Mouse (Mus musculus): ENCODE measurements around the gene S1pr5. TPM values are rescaled to one million over a fixed set of nuclear protein-coding genes. Genes with fewer than 3 reads are reported as not detected.
"Not testable (repeated sequence)": the region's sequence is repeated elsewhere in the genome, so short reads cannot be mapped to it uniquely, and the experiment has no call there.

Gene S1pr5
- polyA plus RNA-seq, 1 experiment from 2014 or later: 0.10 TPM

DNA sequence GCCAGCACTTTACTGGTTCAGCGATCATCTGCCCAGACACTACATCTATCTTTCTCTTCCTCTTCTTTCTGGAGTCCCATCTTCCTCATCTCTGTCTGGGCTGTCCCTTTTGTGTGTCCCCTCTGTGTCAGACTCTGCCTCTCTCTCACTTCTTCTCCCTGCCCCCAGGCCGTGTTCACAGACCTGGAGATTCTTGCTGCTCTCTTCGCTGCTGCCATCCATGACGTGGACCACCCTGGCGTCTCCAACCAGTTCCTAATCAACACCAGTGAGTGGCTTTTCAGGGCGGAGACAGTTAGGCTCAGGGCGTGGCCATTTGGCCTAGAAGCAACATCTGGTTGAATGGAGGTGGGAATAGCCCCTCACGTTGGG lies 44.1 kb downstream of the S1pr5 start:
- Histone ChIP-seq H3K9me3 (replicated peaks) (no peaks in the 10 kb centered on the region), H3K4me3 (no peak overlapping the region), H3K9ac (no peak overlapping the region), H3K4me2 (peak overlapping the region; percentile 62; the same call in 1 of the 2 replicates), H3K4me1 (replicated peaks) (peaks cover 9% of the 10 kb centered on the region; the same call in 1 of the 2 replicates), H3K36me3 (peaks cover 54% of the 10 kb centered on the region), H3K27ac (ENCODE audit: poor library complexity, severe bottlenecking) (no peak overlapping the region), H3K27me3 (replicated peaks) (no peaks in the 10 kb centered on the region)
- ATAC-seq (ENCODE audit: insufficient number of reproducible peaks, low FRiP score): no peak
- WGBS: 30% methylated on average over 8 of the region's 8 CpGs

GRCm38 (mm10) chr9:21198960-21199359 lies 49.3 kb downstream of the S1pr5 start:
- H3K4me2 ChIP-seq: no peak overlapping the region
- H3K27ac ChIP-seq (ENCODE audit: poor library complexity, severe bottlenecking): no peak overlapping the region
- 81% methylated on average over 3 of the region's 3 CpGs for WGBS
- H3K9ac ChIP-seq: no peak overlapping the region
- no peaks in the 10 kb centered on the region for H3K27me3 ChIP-seq (replicated peaks)
- no peak for ATAC-seq (ENCODE audit: insufficient number of reproducible peaks, low FRiP score)
- H3K4me3 ChIP-seq: no peak overlapping the region
- peaks cover 30% of the 10 kb centered on the region for H3K36me3 ChIP-seq
- no peaks in the 10 kb centered on the region for H3K9me3 ChIP-seq (replicated peaks)
- H3K4me1 ChIP-seq (replicated peaks): peaks cover 17% of the 10 kb centered on the region

GRCm38 (mm10) chr9:21197981-21198380 lies 50.3 kb downstream of the S1pr5 start:
- H3K9ac ChIP-seq: no peak overlapping the region
- H3K27ac ChIP-seq (ENCODE audit: poor library complexity, severe bottlenecking): no peak overlapping the region
- no peak overlapping the region for H3K4me3 ChIP-seq
- no peaks in the 10 kb centered on the region for H3K9me3 ChIP-seq (replicated peaks)
- peaks cover 28% of the 10 kb centered on the region for H3K36me3 ChIP-seq
- 30% methylated on average over 4 of the region's 4 CpGs for WGBS
- H3K27me3 ChIP-seq (replicated peaks): no peaks in the 10 kb centered on the region
- peaks cover 17% of the 10 kb centered on the region for H3K4me1 ChIP-seq (replicated peaks)
- H3K4me2 ChIP-seq: no peak overlapping the region
- no peak for ATAC-seq (ENCODE audit: insufficient number of reproducible peaks, low FRiP score)

DNA sequence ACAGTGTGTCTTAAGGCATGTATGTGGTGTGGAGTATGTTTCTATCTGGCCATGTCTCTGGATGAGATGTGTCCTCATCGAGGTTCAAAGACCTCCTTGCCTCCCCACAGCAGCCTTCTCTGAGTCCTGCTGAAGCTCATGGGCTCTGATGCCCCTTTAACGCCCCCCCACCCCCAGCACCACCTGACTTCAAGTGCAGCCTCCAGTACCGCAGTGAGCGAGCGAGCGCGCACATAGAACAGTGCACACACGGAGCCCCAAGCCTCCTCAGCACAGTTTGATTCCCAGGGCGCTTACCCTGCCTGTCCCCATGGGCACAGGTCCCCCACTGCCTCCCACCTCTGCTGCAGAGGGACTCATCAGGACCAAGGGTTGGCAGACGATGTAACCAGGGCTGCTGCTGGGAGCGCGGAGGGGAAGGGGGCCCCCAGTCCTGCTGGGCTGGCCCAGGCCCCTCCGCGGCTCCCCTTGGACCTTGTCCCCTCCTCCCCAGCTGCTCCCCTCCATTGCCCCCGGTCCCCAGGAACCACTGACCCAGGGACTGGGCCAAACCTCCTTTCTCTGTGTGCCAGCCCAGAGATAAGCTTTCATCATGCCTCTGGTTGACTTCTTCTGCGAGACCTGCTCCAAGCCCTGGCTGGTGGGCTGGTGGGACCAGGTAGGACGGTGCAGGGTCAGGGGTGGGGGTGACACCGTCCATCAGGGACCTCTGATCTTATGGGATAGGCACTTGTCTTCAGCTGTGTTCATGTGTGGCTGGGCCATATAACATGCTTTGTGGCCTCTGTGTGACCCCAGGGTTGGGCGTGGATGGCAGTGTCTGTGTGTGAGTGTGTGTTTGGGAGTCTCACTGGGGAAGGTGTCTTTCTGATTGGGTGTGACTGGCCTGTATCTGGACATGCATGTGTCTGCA lies 51.5 kb downstream of the S1pr5 start:
- Histone ChIP-seq H3K27me3 (replicated peaks) (no peaks in the 10 kb centered on the region), H3K9ac (0 out of 2 replicates have a peak overlapping the region, but pooled peaks have one; percentile 18), H3K9me3 (replicated peaks) (no peaks in the 10 kb centered on the region), H3K4me1 (replicated peaks) (peaks cover 17% of the 10 kb centered on the region), H3K4me3 (peak overlapping the region; percentile 10), H3K4me2 (peak overlapping the region; percentile 47), H3K36me3 (peaks cover 40% of the 10 kb centered on the region), H3K27ac (ENCODE audit: poor library complexity, severe bottlenecking) (no peak overlapping the region)
- WGBS: 46% methylated on average over 19 of the region's 19 CpGs
- no peak; the same call in 1 of the 2 replicates for ATAC-seq (ENCODE audit: insufficient number of reproducible peaks, low FRiP score)

- not testable (repeated sequence) for H3K4me2 ChIP-seq; H3K27ac ChIP-seq (ENCODE audit: poor library complexity, severe bottlenecking)
- 66% methylated on average over 7 of the region's 7 CpGs for WGBS
Measured at GRCm38 (mm10) chr9:21195736-21196505, 52.3 kb downstream of the S1pr5 start.

GRCm38 (mm10) chr9:21194787-21195493 lies 53.3 kb downstream of the S1pr5 start:
- no peak overlapping the region for H3K27ac ChIP-seq (ENCODE audit: poor library complexity, severe bottlenecking)
- H3K9ac ChIP-seq: no peak overlapping the region
- WGBS: 80% methylated on average over 4 of the region's 4 CpGs
- H3K4me1 ChIP-seq (replicated peaks): peaks cover 21% of the 10 kb centered on the region
- H3K36me3 ChIP-seq: peaks cover 26% of the 10 kb centered on the region
- no peak overlapping the region for H3K4me3 ChIP-seq
- H3K9me3 ChIP-seq (replicated peaks): no peaks in the 10 kb centered on the region
- no peak for ATAC-seq (ENCODE audit: insufficient number of reproducible peaks, low FRiP score)
- H3K27me3 ChIP-seq (replicated peaks): no peaks in the 10 kb centered on the region
- H3K4me2 ChIP-seq: no peak overlapping the region

More at GRCm38 (mm10) chr9:21195736-21196505, 52.3 kb downstream of the S1pr5 start:
- not testable (repeated sequence) for ATAC-seq (ENCODE audit: insufficient number of reproducible peaks, low FRiP score); H3K9me3 ChIP-seq (replicated peaks); H3K9ac ChIP-seq; H3K4me3 ChIP-seq; H3K27me3 ChIP-seq (replicated peaks)
- H3K36me3 ChIP-seq: peaks cover 33% of the 10 kb centered on the region
- peaks cover 17% of the 10 kb centered on the region for H3K4me1 ChIP-seq (replicated peaks)

DNA sequence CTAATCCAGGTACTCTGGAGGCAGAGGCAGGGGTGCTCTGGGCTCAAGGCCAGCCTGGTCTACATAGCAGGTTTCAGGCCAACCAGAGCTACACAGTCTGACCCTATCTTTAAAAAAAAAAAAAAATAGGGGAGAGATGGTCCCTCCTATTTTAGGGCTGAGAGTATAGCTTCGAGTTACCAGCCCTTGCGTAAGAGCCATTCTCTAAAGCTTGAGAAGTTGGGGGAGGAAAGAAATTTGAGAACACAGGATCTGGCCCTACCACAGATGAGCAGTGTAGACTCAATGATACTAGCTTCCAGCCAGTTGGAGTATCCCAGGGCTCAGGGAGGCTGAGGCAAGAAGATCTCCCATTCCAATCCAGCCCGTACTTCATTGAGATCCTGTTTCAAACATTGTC lies 54.5 kb downstream of the S1pr5 start:
- Histone ChIP-seq H3K27ac (ENCODE audit: poor library complexity, severe bottlenecking) (no peak overlapping the region), H3K9ac (no peak overlapping the region), H3K4me2 (no peak overlapping the region), H3K27me3 (replicated peaks) (no peaks in the 10 kb centered on the region), H3K36me3 (peaks cover 22% of the 10 kb centered on the region), H3K4me1 (replicated peaks) (peaks cover 21% of the 10 kb centered on the region), H3K4me3 (no peak overlapping the region), H3K9me3 (replicated peaks) (no peaks in the 10 kb centered on the region)
- 88% methylated on average over 3 of the region's 3 CpGs for WGBS
- no peak for ATAC-seq (ENCODE audit: insufficient number of reproducible peaks, low FRiP score)

Other genes with a start within 250 kb of the S1pr5 start
- gene Mrpl4, start 245.7 kb downstream of the S1pr5 start, polyA plus RNA-seq (2016; fragmentation: Nextera tagmentation; extraction: Ambion mirVana): 123 and 126 TPM in 2 replicates
- 8.9 and 9.3 TPM in 2 replicates for gene Icam1, start 232.5 kb downstream of the S1pr5 start, polyA plus RNA-seq (2016; fragmentation: Nextera tagmentation; extraction: Ambion mirVana)
- 5.6 and 8.1 TPM in 2 replicates for gene Icam4, start 219.1 kb downstream of the S1pr5 start, polyA plus RNA-seq (2016; fragmentation: Nextera tagmentation; extraction: Ambion mirVana)
- not detected in 2 replicates for gene Icam5, start 216.4 kb downstream of the S1pr5 start, polyA plus RNA-seq (2016; fragmentation: Nextera tagmentation; extraction: Ambion mirVana)
- 1.0 and 1.1 TPM in 2 replicates for gene Zglp1, start 181.3 kb downstream of the S1pr5 start, polyA plus RNA-seq (2016; fragmentation: Nextera tagmentation; extraction: Ambion mirVana)
- 0.63 and 0.69 TPM in 2 replicates for gene Gm49373, start 175.3 kb downstream of the S1pr5 start, polyA plus RNA-seq (2016; fragmentation: Nextera tagmentation; extraction: Ambion mirVana)
- 44.2 and 47.7 TPM in 2 replicates for gene Fdx1l, start 174.8 kb downstream of the S1pr5 start, polyA plus RNA-seq (2016; fragmentation: Nextera tagmentation; extraction: Ambion mirVana)
- gene Gm38431, start 156.4 kb downstream of the S1pr5 start, polyA plus RNA-seq (2016; fragmentation: Nextera tagmentation; extraction: Ambion mirVana): 1.8 and 2.0 TPM in 2 replicates
- 62.9 and 67.7 TPM in 2 replicates for gene Raver1, start 156.4 kb downstream of the S1pr5 start, polyA plus RNA-seq (2016; fragmentation: Nextera tagmentation; extraction: Ambion mirVana)
- gene Tyk2, start 117.2 kb downstream of the S1pr5 start, polyA plus RNA-seq (2016; fragmentation: Nextera tagmentation; extraction: Ambion mirVana): 15.3 and 17.5 TPM in 2 replicates
- gene Cdc37, start 98.5 kb downstream of the S1pr5 start, polyA plus RNA-seq (2016; fragmentation: Nextera tagmentation; extraction: Ambion mirVana): 232 and 241 TPM in 2 replicates
- 10.1 and 10.2 TPM in 2 replicates for gene Pde4a, start 82.7 kb downstream of the S1pr5 start, polyA plus RNA-seq (2016; fragmentation: Nextera tagmentation; extraction: Ambion mirVana)
- 46.7 and 49.6 TPM in 2 replicates for gene Keap1, start 9.1 kb downstream of the S1pr5 start, polyA plus RNA-seq (2016; fragmentation: Nextera tagmentation; extraction: Ambion mirVana)
- 43.8 and 47.8 TPM in 2 replicates for gene Atg4d, start 16.9 kb upstream of the S1pr5 start, polyA plus RNA-seq (2016; fragmentation: Nextera tagmentation; extraction: Ambion mirVana)
- gene Kri1, start 39.5 kb upstream of the S1pr5 start, polyA plus RNA-seq (2016; fragmentation: Nextera tagmentation; extraction: Ambion mirVana): 11.9 and 13.6 TPM in 2 replicates
- 88.5 and 89.2 TPM in 2 replicates for gene Cdkn2d, start 43.0 kb upstream of the S1pr5 start, polyA plus RNA-seq (2016; fragmentation: Nextera tagmentation; extraction: Ambion mirVana)
- 0.23 and 0.58 TPM in 2 replicates for gene Ap1m2, start 63.9 kb upstream of the S1pr5 start, polyA plus RNA-seq (2016; fragmentation: Nextera tagmentation; extraction: Ambion mirVana)
- 69.1 and 73.6 TPM in 2 replicates for gene Slc44a2, start 72.3 kb upstream of the S1pr5 start, polyA plus RNA-seq (2016; fragmentation: Nextera tagmentation; extraction: Ambion mirVana)
- gene Ilf3, start 119.4 kb upstream of the S1pr5 start, polyA plus RNA-seq (2016; fragmentation: Nextera tagmentation; extraction: Ambion mirVana): 139 and 142 TPM in 2 replicates
- 23.0 and 25.4 TPM in 2 replicates for gene Qtrt1, start 163.4 kb upstream of the S1pr5 start, polyA plus RNA-seq (2016; fragmentation: Nextera tagmentation; extraction: Ambion mirVana)
- gene Dnm2, start 176.5 kb upstream of the S1pr5 start, polyA plus RNA-seq (2016; fragmentation: Nextera tagmentation; extraction: Ambion mirVana): 83.8 and 87.2 TPM in 2 replicates